Mouse (Mus musculus) cerebellum, postnatal 10 days (tissue): ENCODE measurements around the gene Wdr41.

ENCODE experiments used
- DNase-seq, 2 experiments: peaks; one replicate each; pipeline ENCODE4 v3.0.0; 2021; ENCODE audit warnings: mixed read lengths in 2 of 2

Wdr41 gene

GRCm38 (mm10) chr13:95038200-95038599 lies 62.1 kb downstream of the Wdr41 start:
- DNase-seq: no peak

DNA sequence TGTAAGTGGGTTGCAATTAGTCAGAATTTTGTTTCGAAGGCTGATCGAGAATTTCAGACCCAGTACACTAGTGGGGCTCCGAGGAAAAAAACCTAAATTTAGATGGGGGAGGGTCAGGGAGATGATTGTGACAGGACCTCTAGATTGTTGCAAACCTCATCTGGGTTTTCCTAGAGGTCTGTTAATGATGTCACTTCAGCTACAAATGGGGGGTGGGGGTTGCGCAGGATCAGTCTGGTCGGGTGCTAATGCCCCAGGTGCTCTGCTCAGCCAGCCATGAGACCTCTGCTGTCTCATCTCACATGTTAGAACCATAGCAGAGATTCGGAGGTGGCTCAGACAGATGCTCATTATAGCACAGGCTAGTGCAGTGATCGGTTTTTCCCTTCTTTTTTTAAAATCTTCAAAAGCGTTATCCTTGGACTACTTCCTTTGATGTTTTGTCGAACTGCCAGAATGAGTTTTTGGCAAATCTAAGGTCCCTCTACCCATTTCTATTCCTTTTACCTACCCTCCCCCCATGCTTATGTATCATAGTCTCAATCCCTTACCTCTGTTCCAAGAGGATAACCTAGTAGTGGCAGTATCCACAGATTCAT lies 64.1 kb downstream of the Wdr41 start:
- no peak for DNase-seq

GRCm38 (mm10) chr13:95044108-95044507 lies 68.0 kb downstream of the Wdr41 start:
- DNase-seq: no peak

DNA sequence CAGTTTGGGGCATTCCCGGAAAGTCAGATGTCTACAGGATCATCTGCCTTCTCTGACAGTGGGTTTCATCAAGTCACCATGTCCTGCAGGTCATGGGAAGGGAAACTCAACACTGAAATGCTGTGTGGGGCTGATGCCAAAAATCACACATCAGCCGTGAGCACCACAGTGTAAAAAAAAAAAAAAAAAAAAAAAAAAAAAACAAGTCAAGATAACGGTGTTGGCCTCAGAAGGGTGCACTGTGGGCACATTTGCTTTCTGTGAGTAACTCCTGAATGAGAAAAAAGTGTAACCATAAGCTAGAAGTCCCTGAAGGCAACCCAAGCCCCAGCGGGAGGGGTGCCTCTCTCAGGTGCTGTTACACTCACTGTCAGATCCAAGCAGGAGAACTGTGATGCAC lies 74.3 kb downstream of the Wdr41 start:
- no peak for DNase-seq

- DNase-seq: no peak
These were observed 76.3 kb downstream of the Wdr41 start for GRCm38 (mm10) chr13:95052421-95052820.

DNA sequence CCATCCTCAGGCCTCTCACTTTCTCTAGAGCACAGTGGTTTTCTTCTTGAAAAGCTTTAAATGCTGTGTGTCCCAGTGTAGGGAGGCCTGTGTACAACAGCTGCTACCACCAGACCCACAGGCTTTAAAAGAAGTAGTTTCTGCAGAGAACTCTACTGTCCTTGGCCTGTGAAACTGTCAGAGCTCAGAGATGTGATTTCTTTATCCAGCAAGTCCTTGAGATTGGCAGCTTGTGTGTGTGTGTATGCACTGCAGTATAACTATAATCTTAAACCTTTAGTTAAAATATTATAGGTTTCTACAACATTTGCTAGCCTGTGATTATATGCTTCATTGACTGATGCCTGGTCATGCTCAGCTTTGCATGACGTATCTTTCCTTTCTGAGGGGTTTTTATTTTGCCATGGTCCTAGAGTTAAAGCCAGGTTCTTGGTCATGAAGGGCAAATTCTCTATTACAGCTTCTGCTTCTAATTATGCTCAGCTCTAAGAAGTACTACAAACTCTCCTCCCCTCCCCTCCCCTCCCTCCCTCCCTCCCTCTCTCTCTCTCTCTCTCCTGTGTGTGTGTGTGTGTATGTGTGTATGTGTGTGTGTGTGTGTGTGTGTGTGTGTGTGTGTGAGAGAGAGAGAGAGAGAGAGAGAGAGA lies 79.7 kb downstream of the Wdr41 start:
- DNase-seq: no peak

- DNase-seq: no peak
These were observed 80.5 kb downstream of the Wdr41 start for GRCm38 (mm10) chr13:95056501-95057280.

- no peak for DNase-seq
These were observed 82.7 kb downstream of the Wdr41 start for GRCm38 (mm10) chr13:95058885-95059284.

DNA sequence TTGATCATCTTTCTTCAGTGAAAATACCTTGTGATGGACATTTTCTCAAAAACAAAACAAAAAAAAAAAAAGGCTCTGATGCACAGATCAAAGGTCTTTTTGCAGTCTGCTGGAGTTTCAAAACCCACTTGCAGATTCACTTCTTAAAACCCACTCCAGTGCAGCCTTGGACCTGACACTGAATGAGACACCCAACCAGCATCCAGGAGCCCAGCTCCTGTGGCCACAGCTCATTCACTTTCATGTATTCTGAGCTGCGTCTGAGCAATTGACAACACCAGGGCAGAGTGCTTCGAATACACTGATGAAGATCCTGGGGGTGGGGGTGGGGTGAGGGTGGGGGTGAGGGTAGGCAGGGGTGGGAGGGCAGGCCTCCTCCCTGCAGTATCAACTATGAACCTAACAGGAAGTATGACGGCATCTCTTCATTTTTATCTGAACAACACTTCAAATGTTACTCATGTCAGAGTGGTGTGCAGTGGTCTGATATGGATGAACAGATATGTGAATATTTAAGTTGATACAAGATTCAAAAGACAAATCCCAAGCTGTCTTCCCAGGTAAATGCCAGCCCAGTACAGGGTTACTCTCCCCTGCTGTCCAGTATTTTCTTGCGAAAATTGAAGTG lies 87.4 kb downstream of the Wdr41 start:
- no peak for DNase-seq

- DNase-seq: peak; percentile 36 to 45
These were observed 91.7 kb downstream of the Wdr41 start for GRCm38 (mm10) chr13:95067854-95068253.

DNA sequence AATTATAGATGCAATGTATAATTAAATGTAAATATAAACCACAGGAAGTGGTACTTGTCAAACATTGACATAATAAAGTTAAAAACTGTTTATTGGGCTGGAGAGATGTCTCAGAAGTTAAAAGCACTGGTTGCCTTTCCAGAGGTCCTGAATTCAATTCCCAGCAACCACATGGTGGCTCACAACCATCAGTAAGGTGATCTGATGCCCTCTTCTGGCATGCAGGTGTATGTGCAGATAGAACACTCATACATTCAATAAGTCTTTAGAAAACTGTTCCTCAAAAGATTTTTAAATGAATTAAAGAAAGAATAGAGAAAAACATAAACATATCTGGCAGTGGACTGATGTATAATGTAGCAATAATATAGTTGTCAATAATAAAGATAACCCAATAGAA lies 94.1 kb downstream of the Wdr41 start:
- no peak for DNase-seq
